Mouse (Mus musculus) C2C12 (cell line): ENCODE results near the gene E2f3. TPM values are rescaled to one million over a fixed set of nuclear protein-coding genes. Genes with fewer than 3 reads are reported as not detected.

Experiments
- H3K27me3 ChIP-seq: one replicate; pipeline ENCODE4 v1.6.1; 2011; ENCODE audit not compliant: control insufficient read depth, insufficient read depth, insufficient read length
- H3K36me3 ChIP-seq: one replicate; pipeline ENCODE4 v1.6.1; 2011; ENCODE audit not compliant: control insufficient read depth, insufficient read depth
- H3K4me3 ChIP-seq: one replicate; pipeline ENCODE4 v1.5.1; 2011; ENCODE audit warnings: mild to moderate bottlenecking, control low read depth; ENCODE audit not compliant: poor library complexity, insufficient read depth, severe bottlenecking
- H3K79me2 ChIP-seq: one replicate; pipeline ENCODE4 v1.6.1; 2011; ENCODE audit not compliant: control insufficient read depth, insufficient read depth
- H3K79me3 ChIP-seq: one replicate; pipeline ENCODE4 v1.6.1; 2011; ENCODE audit warnings: low read depth, control low read depth
- H3ac ChIP-seq: one replicate; pipeline ENCODE3; 2011; ENCODE audit warnings: low read depth; ENCODE audit not compliant: control insufficient read depth, insufficient read length
- CEBPB ChIP-seq: IDR thresholded peaks from one replicate; pipeline ENCODE4 v1.6.1; 2011; ENCODE audit warnings: low read depth, mild to moderate bottlenecking, control low read depth, moderate library complexity
- CTCF ChIP-seq: IDR thresholded peaks from one replicate; pipeline ENCODE4 v1.5.1; 2011; ENCODE audit not compliant: control insufficient read depth, insufficient read depth, insufficient read length
- FOSL1 ChIP-seq: IDR thresholded peaks from one replicate; pipeline ENCODE4 v1.8.0; 2011; ENCODE audit warnings: mild to moderate bottlenecking, low read length; ENCODE audit not compliant: poor library complexity, insufficient read depth, severe bottlenecking
- MAX ChIP-seq: IDR thresholded peaks from one replicate; pipeline ENCODE4 v1.6.1; 2011; ENCODE audit warnings: mild to moderate bottlenecking, control low read depth
- MYOD1 ChIP-seq: IDR thresholded peaks from one replicate; pipeline ENCODE4 v1.6.1; 2011; ENCODE audit warnings: low read depth; ENCODE audit not compliant: control insufficient read depth, insufficient read length
- MYOG ChIP-seq: IDR thresholded peaks from one replicate; pipeline ENCODE4 v1.6.1; 2011; ENCODE audit not compliant: control insufficient read depth, insufficient read length; ENCODE audit errors: extremely low read depth
- USF1 ChIP-seq: IDR thresholded peaks from one replicate; pipeline ENCODE4 v1.6.1; 2011; ENCODE audit warnings: low read depth, mild to moderate bottlenecking, control low read depth, moderate library complexity
- polyA plus RNA-seq: library from polyadenylated mRNA; unstranded; fragments of >200 nt; fragmentation: generic; extraction: Trizol; gene quantifications from one replicate; pipeline ENCODE4 v1.2.1, GENCODE M21; 2012; ENCODE audit warnings: missing spikeins

E2f3 gene
- polyA plus RNA-seq, 1 experiment: 10.2 TPM

GRCm38 (mm10) chr13:29912251-29912650, 73.6 kb downstream of the E2f3 start:
- no peaks in the 10 kb centered on the region for H3K27me3 ChIP-seq
- no peak for TF ChIP-seq CTCF
- peaks cover 92% of the 10 kb centered on the region for H3K36me3 ChIP-seq
- peaks cover 2% of the 10 kb centered on the region for H3K79me3 ChIP-seq
- no peak overlapping the region for H3K4me3 ChIP-seq
- H3ac ChIP-seq: no peak overlapping the region
- no peaks in the 10 kb centered on the region for H3K79me2 ChIP-seq

GRCm38 (mm10) chr13:29911141-29911540, 74.7 kb downstream of the E2f3 start:
- no peak overlapping the region for H3K4me3 ChIP-seq

GRCm38 (mm10) chr13:29908431-29908830, 77.4 kb downstream of the E2f3 start:
- H3K79me2 ChIP-seq: no peaks in the 10 kb centered on the region
- peaks cover 86% of the 10 kb centered on the region for H3K36me3 ChIP-seq
- no peak overlapping the region for H3ac ChIP-seq
- peaks cover 2% of the 10 kb centered on the region for H3K79me3 ChIP-seq
- H3K27me3 ChIP-seq: no peaks in the 10 kb centered on the region
- TF ChIP-seq MAX (no peak), USF1 (no peak), MYOD1 (no peak), FOSL1 (no peak), CEBPB (no peak), CTCF (no peak), MYOG (no peak)
- H3K4me3 ChIP-seq: no peak overlapping the region

More at GRCm38 (mm10) chr13:29911141-29911540, 74.7 kb downstream of the E2f3 start:
- Histone ChIP-seq H3K36me3 (peaks cover 96% of the 10 kb centered on the region), H3K79me3 (peaks cover 2% of the 10 kb centered on the region), H3K27me3 (no peaks in the 10 kb centered on the region), H3ac (no peak overlapping the region), H3K79me2 (no peaks in the 10 kb centered on the region)
- TF ChIP-seq MYOG (no peak), USF1 (no peak), CEBPB (no peak), FOSL1 (no peak)

GRCm38 (mm10) chr13:29907995-29908394, 77.9 kb downstream of the E2f3 start:
- peaks cover 2% of the 10 kb centered on the region for H3K79me3 ChIP-seq
- H3K79me2 ChIP-seq: no peaks in the 10 kb centered on the region
- no peak overlapping the region for H3ac ChIP-seq
- H3K36me3 ChIP-seq: peaks cover 82% of the 10 kb centered on the region
- H3K4me3 ChIP-seq: no peak overlapping the region
- TF ChIP-seq MYOD1 (no peak), FOSL1 (no peak), MYOG (no peak), CEBPB (no peak), CTCF (no peak), MAX (no peak), USF1 (no peak)
- no peaks in the 10 kb centered on the region for H3K27me3 ChIP-seq

- Histone ChIP-seq H3ac (no peak overlapping the region), H3K79me3 (peaks cover 2% of the 10 kb centered on the region), H3K4me3 (no peak overlapping the region), H3K79me2 (no peaks in the 10 kb centered on the region), H3K36me3 (peaks cover 76% of the 10 kb centered on the region), H3K27me3 (no peaks in the 10 kb centered on the region)
- no peak for TF ChIP-seq FOSL1
- TF ChIP-seq USF1: no peak
- no peak for TF ChIP-seq MAX
- TF ChIP-seq MYOG: no peak
- no peak for TF ChIP-seq CTCF
- no peak for TF ChIP-seq CEBPB
- TF ChIP-seq MYOD1: no peak
These were observed 79.1 kb downstream of the E2f3 start for GRCm38 (mm10) chr13:29906734-29907133.

- Histone ChIP-seq H3K36me3 (peaks cover 43% of the 10 kb centered on the region), H3K79me3 (no peaks in the 10 kb centered on the region), H3ac (no peak overlapping the region), H3K4me3 (no peak overlapping the region), H3K27me3 (no peaks in the 10 kb centered on the region), H3K79me2 (no peaks in the 10 kb centered on the region)
- TF ChIP-seq MYOG (no peak), MAX (no peak), FOSL1 (no peak), MYOD1 (no peak), CTCF (no peak), CEBPB (no peak), USF1 (no peak)
These were observed 82.5 kb downstream of the E2f3 start for GRCm38 (mm10) chr13:29903341-29903740.

GRCm38 (mm10) chr13:29902676-29903075, 83.2 kb downstream of the E2f3 start:
- H3K79me2 ChIP-seq: no peaks in the 10 kb centered on the region
- H3K36me3 ChIP-seq: peaks cover 37% of the 10 kb centered on the region
- TF ChIP-seq CTCF (no peak), USF1 (no peak), CEBPB (no peak), MYOD1 (no peak), MYOG (no peak), FOSL1 (no peak), MAX (no peak)
- no peak overlapping the region for H3ac ChIP-seq
- no peaks in the 10 kb centered on the region for H3K79me3 ChIP-seq
- no peak overlapping the region for H3K4me3 ChIP-seq
- H3K27me3 ChIP-seq: no peaks in the 10 kb centered on the region
